Mouse (Mus musculus) MEL (cell line): ENCODE data around the gene Stra6.

Experiments
- CHD1 ChIP-seq: IDR thresholded peaks from 2 replicates; pipeline ENCODE4 v1.6.1; 2012; ENCODE audit warnings: low read depth, mild to moderate bottlenecking, inconsistent platforms, low read length, improper control_type of control experiment
- CTCF ChIP-seq, 3 experiments: IDR thresholded peaks in 2 of 3; conservative IDR thresholded peaks in 1 of 3; 2 replicates each; pipeline ENCODE4 v1.5.1; 2011 to 2012; ENCODE audit warnings: low read length in 3 of 3, low read depth in 2 of 3, mild to moderate bottlenecking in 2 of 3, improper control_type of control experiment in 1 of 3, inconsistent platforms in 1 of 3, mixed read lengths in 1 of 3, moderate library complexity in 1 of 3; ENCODE audit not compliant: control insufficient read depth in 1 of 3, insufficient read depth in 1 of 3, poor library complexity in 1 of 3, severe bottlenecking in 1 of 3
- GATA1 ChIP-seq: IDR thresholded peaks from 2 replicates; pipeline ENCODE4 v1.6.1; 2011; ENCODE audit warnings: low read depth, low read length, improper control_type of control experiment
- MAFK ChIP-seq: IDR thresholded peaks from 2 replicates; pipeline ENCODE4 v1.6.1; 2011; ENCODE audit warnings: low read depth, mild to moderate bottlenecking, low read length, improper control_type of control experiment, borderline replicate concordance
- POLR2A ChIP-seq, 2 experiments: IDR thresholded peaks; 2 replicates each; pipeline ENCODE4 v1.6.1; 2011 to 2012; ENCODE audit warnings: low read length in 2 of 2, mild to moderate bottlenecking in 2 of 2, control low read depth in 1 of 2, improper control_type of control experiment in 1 of 2, low read depth in 1 of 2, moderate library complexity in 1 of 2; ENCODE audit not compliant: control insufficient read depth in 1 of 2, insufficient read depth in 1 of 2, poor library complexity in 1 of 2

DNA sequence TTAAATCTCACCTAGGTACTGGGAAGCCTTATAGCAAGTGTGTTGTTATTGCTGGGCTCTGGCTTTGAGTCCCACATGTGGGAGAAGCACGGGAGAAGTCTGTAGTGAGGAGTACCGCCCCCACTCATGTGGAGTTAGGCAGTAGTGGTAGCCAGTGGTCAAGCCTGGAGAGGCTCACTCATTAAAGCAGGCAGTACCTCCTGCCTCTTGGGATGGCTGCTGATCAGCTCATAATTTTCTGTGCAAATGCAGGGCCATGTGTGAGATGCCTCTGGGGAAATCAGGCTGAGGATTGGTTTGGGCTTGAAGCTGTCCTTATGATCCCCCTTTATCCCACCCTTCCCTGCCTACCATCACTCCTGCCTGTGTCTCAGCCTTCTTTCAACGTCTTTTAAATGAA, 11.0 kb downstream of the Stra6 start:
- no peak for TF ChIP-seq MAFK
- TF ChIP-seq CTCF (IDR thresholded peaks at IDR 0.05 in 2 of 3, conservative IDR thresholded peaks at IDR 0.05 in 1 of 3; ENCODE audit: control insufficient read depth in 1 of 3, insufficient read depth in 1 of 3, low read depth in 2 of 3, low read length in 3 of 3, poor library complexity in 1 of 3, severe bottlenecking in 1 of 3), result no peak
- TF ChIP-seq CHD1, result no peak
- no peak for TF ChIP-seq POLR2A (IDR thresholded peaks at IDR 0.05; ENCODE audit: control insufficient read depth in 1 of 2, insufficient read depth in 1 of 2, low read depth in 1 of 2, low read length in 2 of 2, poor library complexity in 1 of 2)
- TF ChIP-seq GATA1, result no peak
